Mouse (Mus musculus) intestine, embryonic 15.5 days (tissue): Measurements from ENCODE around the gene Zic3. TPM values are rescaled to one million over a fixed set of nuclear protein-coding genes. Genes with fewer than 3 reads are reported as not detected.

Experiments used
- ATAC-seq: fragments of 200-750 bp; cut with Nextera tagmentation; 2 replicates; pipeline ENCODE4 v1.8.0; 2017; ENCODE audit warnings: moderate TSS enrichment, moderate library complexity
- H3K27ac ChIP-seq: fragments of 300-500 bp; sonication (generic); 2 replicates; pipeline ENCODE4 v1.5.1; 2015; ENCODE audit warnings: mild to moderate bottlenecking, inconsistent platforms
- H3K27me3 ChIP-seq: fragments of 300-500 bp; sonication (generic); replicated peaks from 2 replicates; pipeline ENCODE4 v1.6.1; 2015; ENCODE audit warnings: inconsistent platforms
- H3K36me3 ChIP-seq: fragments of 300-500 bp; sonication (generic); 2 replicates; pipeline ENCODE4 v1.6.1; 2015; ENCODE audit warnings: inconsistent platforms
- H3K4me1 ChIP-seq: fragments of 300-500 bp; sonication (generic); replicated peaks from 2 replicates; pipeline ENCODE4 v1.6.1; 2015; ENCODE audit warnings: inconsistent platforms
- H3K4me2 ChIP-seq: fragments of 300-500 bp; sonication (generic); replicated peaks from 2 replicates; pipeline ENCODE4 v1.6.1; 2015; ENCODE audit warnings: mild to moderate bottlenecking, inconsistent platforms
- H3K4me3 ChIP-seq: fragments of 300-500 bp; sonication (generic); replicated peaks from 2 replicates; pipeline ENCODE4 v1.5.1; 2015; ENCODE audit warnings: inconsistent platforms
- H3K9ac ChIP-seq: fragments of 300-500 bp; sonication (generic); 2 replicates; pipeline ENCODE4 v1.6.1; 2015; ENCODE audit warnings: inconsistent platforms
- H3K9me3 ChIP-seq: fragments of 300-500 bp; sonication (generic); 2 replicates; pipeline ENCODE4 v1.6.1; 2016; ENCODE audit warnings: inconsistent platforms
- WGBS: fragments of 180-500 bp; shearing (Covaris S2); methylation state at CpG from one replicate; pipeline ENCODE4 v1.1.7; 2015; 5-methylcytosine and 5-hydroxymethylcytosine counted together
- polyA plus RNA-seq: library from polyadenylated mRNA; unstranded; fragments of >200 nt; fragmentation: Nextera tagmentation; extraction: Ambion mirVana; gene quantifications from 2 replicates; pipeline ENCODE4 v1.2.1, GENCODE M21; 2015

Gene Zic3
- not detected in 2 replicates for polyA plus RNA-seq

DNA sequence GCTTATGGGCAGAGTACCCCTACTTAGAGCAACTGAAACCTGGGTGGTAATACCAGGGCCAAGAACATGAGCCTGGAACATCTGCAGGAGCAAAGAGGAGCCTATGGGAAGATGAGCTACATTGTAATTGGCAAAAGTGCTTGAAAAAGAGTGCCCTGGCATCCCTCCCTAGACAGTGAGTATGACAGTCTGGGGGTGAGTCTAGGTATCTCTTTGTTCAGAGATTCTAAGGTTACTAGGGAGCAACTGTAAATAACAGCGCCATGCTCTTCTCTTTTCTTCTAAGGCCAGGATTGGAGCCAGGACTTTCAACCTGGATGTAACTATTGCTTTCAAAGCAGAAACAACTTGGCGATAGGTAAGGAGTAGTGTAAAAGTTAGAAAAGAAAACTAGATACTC lies at the start of gene Zic3:
Gene Zic3, plus strand, starts transcription at position 301 of the 400 bp plus-strand sequence.
- ATAC-seq = no peak
- WGBS = 75% methylated on average over 2 of the region's 2 CpGs
- H3K27me3 ChIP-seq = peaks cover 49% of the 10 kb centered on the region

GRCm38 (mm10) chrX:57982351-57982750 lies 40.1 kb upstream of the Zic3 start:
- H3K27me3 ChIP-seq = no peaks in the 10 kb centered on the region
- no peak overlapping the region for H3K27ac ChIP-seq
- no peak overlapping the region for H3K9ac ChIP-seq
- no peaks in the 10 kb centered on the region for H3K9me3 ChIP-seq
- H3K4me2 ChIP-seq = no peak overlapping the region
- WGBS = 81% methylated on average over 4 of the region's 4 CpGs
- no peak for ATAC-seq
- no peaks in the 10 kb centered on the region for H3K4me1 ChIP-seq
- no peaks in the 10 kb centered on the region for H3K36me3 ChIP-seq
- H3K4me3 ChIP-seq = no peak overlapping the region

More for the DNA sequence above, at the start of gene Zic3:
- H3K9ac ChIP-seq = no peak within 1 kb of the TSS
- no peak within 1 kb of the TSS for H3K27ac ChIP-seq
- H3K36me3 ChIP-seq = no peaks in the 10 kb centered on the region
- no peak within 1 kb of the TSS for H3K4me2 ChIP-seq
- no peaks in the 10 kb centered on the region for H3K4me1 ChIP-seq
- no peak within 1 kb of the TSS for H3K4me3 ChIP-seq
- no peaks in the 10 kb centered on the region for H3K9me3 ChIP-seq

- no peaks in the 10 kb centered on the region for H3K4me1 ChIP-seq
- no peaks in the 10 kb centered on the region for H3K9me3 ChIP-seq
- WGBS = 74% methylated on average over 10 of the region's 10 CpGs
- no peak overlapping the region for H3K4me3 ChIP-seq
- H3K27me3 ChIP-seq = no peaks in the 10 kb centered on the region
- no peaks in the 10 kb centered on the region for H3K36me3 ChIP-seq
- H3K9ac ChIP-seq = no peak overlapping the region
- H3K4me2 ChIP-seq = no peak overlapping the region
- H3K27ac ChIP-seq = no peak overlapping the region
- ATAC-seq = no peak
Observed at GRCm38 (mm10) chrX:57987455-57988109, 34.9 kb upstream of the Zic3 start.

- Histone ChIP-seq H3K4me2 (no peak overlapping the region), H3K27ac (no peak overlapping the region), H3K4me1 (no peaks in the 10 kb centered on the region), H3K4me3 (no peak overlapping the region), H3K36me3 (no peaks in the 10 kb centered on the region), H3K27me3 (peaks cover 26% of the 10 kb centered on the region), H3K9ac (no peak overlapping the region), H3K9me3 (no peaks in the 10 kb centered on the region)
- ATAC-seq = no peak
- 51% methylated on average over 5 of the region's 5 CpGs for WGBS
Observed at GRCm38 (mm10) chrX:58013391-58013790, 9.1 kb upstream of the Zic3 start.

DNA sequence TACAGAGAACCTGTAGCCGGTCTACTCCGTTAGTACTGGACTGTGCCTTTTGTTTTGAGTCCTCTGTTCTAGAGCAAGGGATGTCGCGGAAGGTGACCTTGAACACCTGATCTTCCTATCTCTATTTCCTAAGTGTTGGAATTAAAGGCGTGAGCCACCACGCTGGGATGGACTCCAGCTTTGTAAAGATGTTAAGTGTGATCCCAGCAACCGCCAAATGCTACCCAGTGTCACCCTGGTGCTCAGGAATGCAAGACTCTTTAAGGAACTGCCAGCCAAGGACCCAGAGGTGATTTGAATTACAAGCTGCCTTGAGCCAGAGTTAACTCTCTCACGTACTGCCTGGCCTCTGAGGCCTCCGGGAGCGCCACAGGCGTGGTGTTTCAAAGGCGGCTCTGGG lies 8.4 kb upstream of the Zic3 start:
- peaks cover 31% of the 10 kb centered on the region for H3K27me3 ChIP-seq

DNA sequence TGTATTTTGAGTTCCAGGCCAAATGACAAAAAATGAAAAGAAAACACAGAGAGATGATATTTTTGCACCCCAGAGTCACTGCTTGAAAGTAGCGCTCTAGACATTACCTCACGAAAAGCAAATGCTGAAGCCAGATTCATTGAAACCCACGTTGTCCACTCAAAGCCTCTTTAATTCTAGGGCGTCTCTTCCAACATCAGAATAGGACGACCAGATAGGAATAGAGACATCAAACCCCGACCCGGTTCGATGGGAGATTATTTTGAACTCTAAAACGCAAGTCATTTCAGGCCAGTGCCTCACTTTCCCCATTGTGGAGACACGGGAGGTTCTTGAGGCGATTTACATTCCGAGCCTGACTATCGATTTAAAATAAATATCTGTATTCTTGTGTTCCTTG lies 7.7 kb upstream of the Zic3 start:
- no peaks in the 10 kb centered on the region for H3K4me1 ChIP-seq
- peaks cover 36% of the 10 kb centered on the region for H3K27me3 ChIP-seq
- no peaks in the 10 kb centered on the region for H3K36me3 ChIP-seq
- no peak for ATAC-seq
- H3K9me3 ChIP-seq = no peaks in the 10 kb centered on the region
- no peak overlapping the region for H3K27ac ChIP-seq
- no peak overlapping the region for H3K4me2 ChIP-seq
- H3K4me3 ChIP-seq = no peak overlapping the region
- whole genome bisulfite sequencing = 20% methylated on average over 13 of the region's 13 CpGs
- H3K9ac ChIP-seq = no peak overlapping the region

More for the DNA sequence above, 8.4 kb upstream of the Zic3 start:
- WGBS = 22% methylated on average over 12 of the region's 12 CpGs
- no peak overlapping the region for H3K4me3 ChIP-seq
- no peak overlapping the region for H3K9ac ChIP-seq
- H3K36me3 ChIP-seq = no peaks in the 10 kb centered on the region
- no peak overlapping the region for H3K27ac ChIP-seq
- no peaks in the 10 kb centered on the region for H3K9me3 ChIP-seq
- H3K4me1 ChIP-seq = no peaks in the 10 kb centered on the region
- no peak for ATAC-seq
- no peak overlapping the region for H3K4me2 ChIP-seq

DNA sequence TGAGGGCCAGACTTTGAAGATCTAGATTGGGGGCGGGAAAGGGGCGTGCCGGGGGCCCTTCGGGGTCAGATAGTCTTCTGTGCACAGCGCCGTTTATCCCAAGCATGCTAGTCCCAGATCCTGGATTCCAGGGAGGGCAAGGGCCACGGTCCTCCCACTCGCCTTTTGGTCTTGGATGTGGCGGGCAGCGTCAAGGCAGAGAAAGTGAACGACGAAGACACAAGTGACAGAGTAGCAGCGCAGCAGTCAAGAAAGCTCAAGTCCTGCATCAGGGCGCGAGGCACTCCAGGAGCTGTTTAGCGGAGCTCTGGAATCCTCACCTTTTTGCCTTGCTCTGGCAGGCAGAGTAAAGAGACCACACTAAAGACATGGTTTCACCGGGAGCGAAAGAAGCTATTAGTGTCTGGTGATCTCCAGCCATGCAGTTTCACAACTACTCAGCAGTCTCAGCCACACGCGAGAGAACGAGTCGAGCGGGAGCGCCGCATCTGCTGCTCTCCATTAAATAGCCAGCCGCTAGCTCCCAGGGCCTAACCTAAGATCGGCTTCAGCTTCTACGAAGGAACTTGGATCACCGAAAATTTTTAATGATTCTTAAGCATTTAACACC lies 7.1 kb upstream of the Zic3 start:
- no peaks in the 10 kb centered on the region for H3K36me3 ChIP-seq
- H3K9ac ChIP-seq = no peak overlapping the region
- peaks cover 42% of the 10 kb centered on the region for H3K27me3 ChIP-seq
- H3K27ac ChIP-seq = no peak overlapping the region
- ATAC-seq = no peak
- WGBS = 27% methylated on average over 29 of the region's 29 CpGs
- no peaks in the 10 kb centered on the region for H3K4me1 ChIP-seq
- no peaks in the 10 kb centered on the region for H3K9me3 ChIP-seq
- H3K4me2 ChIP-seq = no peak overlapping the region
- no peak overlapping the region for H3K4me3 ChIP-seq

DNA sequence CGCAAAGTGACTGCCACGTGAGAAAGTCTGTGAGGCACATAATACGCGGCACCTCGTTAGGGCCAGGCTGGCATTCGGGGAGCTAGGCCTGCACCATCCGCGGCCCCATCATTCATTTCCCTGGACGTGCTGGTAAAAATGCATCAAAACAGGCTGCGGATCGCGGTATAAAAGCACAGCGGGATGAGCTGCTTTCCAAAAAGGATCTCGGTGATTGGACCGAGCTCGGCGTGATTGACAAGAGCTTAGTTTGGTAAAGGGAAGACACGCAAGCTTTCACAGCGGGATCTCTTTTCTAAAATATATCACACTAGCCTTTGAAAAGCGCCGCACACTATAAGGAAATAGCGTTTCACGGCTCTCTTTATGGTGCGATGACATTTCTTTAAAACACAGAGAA lies 3.8 kb upstream of the Zic3 start:
- no peaks in the 10 kb centered on the region for H3K36me3 ChIP-seq
- peaks cover 56% of the 10 kb centered on the region for H3K27me3 ChIP-seq
- no peak overlapping the region for H3K4me2 ChIP-seq
- ATAC-seq = no peak
- H3K9ac ChIP-seq = no peak overlapping the region
- H3K27ac ChIP-seq = no peak overlapping the region
- no peaks in the 10 kb centered on the region for H3K9me3 ChIP-seq
- no peaks in the 10 kb centered on the region for H3K4me1 ChIP-seq
- WGBS = 17% methylated on average over 24 of the region's 24 CpGs
- H3K4me3 ChIP-seq = no peak overlapping the region

DNA sequence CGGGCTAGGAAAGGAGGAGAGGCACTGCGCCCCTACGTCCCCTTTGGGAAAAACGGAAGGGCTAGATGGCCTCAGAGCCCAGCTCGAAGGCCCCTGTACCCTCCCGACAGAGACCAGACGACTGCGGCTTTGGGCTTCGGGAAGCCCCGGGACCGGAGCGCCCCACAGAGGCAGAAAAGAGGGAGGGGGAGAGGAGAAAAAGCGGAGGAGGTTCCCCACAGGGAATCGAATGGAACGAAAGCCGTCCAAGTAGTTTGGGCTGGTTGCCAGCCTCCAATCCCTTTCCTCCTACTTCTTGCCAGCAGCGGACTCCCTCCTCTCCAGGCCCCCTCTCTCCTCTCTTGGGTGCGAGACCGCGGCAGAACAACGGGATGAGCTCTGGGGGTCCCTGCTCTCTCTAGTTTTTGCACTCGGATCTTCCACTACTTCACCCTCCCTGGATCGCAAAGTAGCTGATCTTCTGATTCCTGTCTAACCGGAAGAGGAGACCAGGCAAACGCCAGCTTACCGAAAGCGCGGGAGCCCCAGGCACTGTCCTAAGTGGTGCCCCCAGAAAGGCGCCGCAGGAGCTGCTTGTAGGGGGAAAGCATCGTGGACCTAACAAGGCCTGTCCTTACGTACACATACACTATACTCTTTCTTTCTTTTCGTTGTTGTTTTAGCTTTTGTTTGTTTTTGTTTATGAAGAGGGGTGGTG lies 3.1 kb upstream of the Zic3 start:
- Histone ChIP-seq H3K27me3 (peaks cover 49% of the 10 kb centered on the region), H3K4me2 (peak overlapping the region; percentile 18; the same call in 1 of the 2 replicates), H3K4me1 (no peaks in the 10 kb centered on the region)

DNA sequence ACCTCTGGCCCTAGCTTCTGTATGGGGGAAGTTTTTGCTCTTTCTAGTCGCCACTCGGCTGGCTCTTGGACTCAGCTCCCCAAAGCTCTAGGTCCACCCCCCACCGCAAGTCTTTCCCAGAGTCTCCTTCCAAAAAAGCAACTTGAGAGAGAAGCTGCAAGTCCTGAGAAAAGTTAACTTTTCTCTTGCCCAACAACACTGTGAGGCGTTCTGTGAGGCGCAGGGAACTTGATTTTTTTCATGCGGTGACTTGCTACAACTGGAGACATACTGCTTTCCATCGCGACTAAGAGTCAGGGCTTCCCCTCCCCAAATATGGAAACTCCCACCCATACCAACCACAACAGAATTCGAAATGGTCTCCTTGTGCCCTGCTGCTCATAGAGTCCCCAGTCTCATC lies 5.1 kb downstream of the Zic3 start:
- Histone ChIP-seq H3K36me3 (no peaks in the 10 kb centered on the region), H3K4me2 (no peak overlapping the region), H3K4me1 (peaks cover 10% of the 10 kb centered on the region; the same call in 1 of the 2 replicates), H3K9me3 (no peaks in the 10 kb centered on the region), H3K27me3 (peaks cover 53% of the 10 kb centered on the region), H3K9ac (no peak overlapping the region), H3K4me3 (no peak overlapping the region), H3K27ac (no peak overlapping the region)
- no peak for ATAC-seq
- 23% methylated on average over 9 of the region's 9 CpGs for WGBS

More for the DNA sequence above, 3.1 kb upstream of the Zic3 start:
- Histone ChIP-seq H3K4me3 (no peak overlapping the region), H3K9me3 (no peaks in the 10 kb centered on the region), H3K36me3 (no peaks in the 10 kb centered on the region), H3K9ac (no peak overlapping the region), H3K27ac (no peak overlapping the region)
- 20% methylated on average over 30 of the region's 33 CpGs for WGBS
- no peak for ATAC-seq

GRCm38 (mm10) chrX:58028082-58028481 lies 5.6 kb downstream of the Zic3 start:
- no peak for ATAC-seq
- H3K36me3 ChIP-seq = no peaks in the 10 kb centered on the region
- peaks cover 56% of the 10 kb centered on the region for H3K27me3 ChIP-seq

GRCm38 (mm10) chrX:58028858-58029257 lies 6.4 kb downstream of the Zic3 start:
- ATAC-seq = no peak
- H3K9me3 ChIP-seq = no peaks in the 10 kb centered on the region
- H3K9ac ChIP-seq = no peak overlapping the region
- no peak overlapping the region for H3K4me3 ChIP-seq
- no peak overlapping the region for H3K4me2 ChIP-seq
- no peaks in the 10 kb centered on the region for H3K36me3 ChIP-seq
- 25% methylated on average over 8 of the region's 8 CpGs for WGBS
- H3K27me3 ChIP-seq = peaks cover 56% of the 10 kb centered on the region
- H3K4me1 ChIP-seq = peaks cover 10% of the 10 kb centered on the region; the same call in 1 of the 2 replicates
- H3K27ac ChIP-seq = no peak overlapping the region

More at GRCm38 (mm10) chrX:58028082-58028481, 5.6 kb downstream of the Zic3 start:
- Histone ChIP-seq H3K4me2 (no peak overlapping the region), H3K9me3 (no peaks in the 10 kb centered on the region), H3K4me1 (peaks cover 10% of the 10 kb centered on the region; the same call in 1 of the 2 replicates), H3K27ac (no peak overlapping the region), H3K9ac (no peak overlapping the region), H3K4me3 (no peak overlapping the region)
- WGBS = 10% methylated on average over 16 of the region's 16 CpGs
